Mouse (Mus musculus): ENCODE measurements around the gene Crygc.

Crygc gene

DNA sequence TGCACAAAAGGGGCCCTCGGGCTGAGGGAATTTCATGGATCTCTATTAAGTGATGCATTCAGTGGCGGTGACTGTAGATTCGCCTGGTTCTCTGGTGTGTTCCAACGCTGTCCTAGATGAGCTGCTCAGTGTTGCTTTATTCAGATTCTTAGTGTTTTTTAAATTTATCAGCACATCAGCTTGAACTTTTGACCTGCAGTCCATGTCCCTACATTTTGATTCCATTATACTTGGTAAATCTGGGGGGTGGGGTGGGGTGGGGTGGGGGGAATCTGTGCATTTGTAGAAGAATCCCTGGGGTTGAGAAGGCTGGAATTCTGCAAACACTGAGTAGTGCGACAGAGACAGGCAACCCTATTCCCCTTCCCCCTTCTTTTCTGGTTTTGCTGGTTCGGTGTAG lies at the start of gene Crygc:
Gene Crygc (minus strand): TSS at position 101 of the 400 bp plus-strand sequence.
- no peak for DNase-seq

DNA sequence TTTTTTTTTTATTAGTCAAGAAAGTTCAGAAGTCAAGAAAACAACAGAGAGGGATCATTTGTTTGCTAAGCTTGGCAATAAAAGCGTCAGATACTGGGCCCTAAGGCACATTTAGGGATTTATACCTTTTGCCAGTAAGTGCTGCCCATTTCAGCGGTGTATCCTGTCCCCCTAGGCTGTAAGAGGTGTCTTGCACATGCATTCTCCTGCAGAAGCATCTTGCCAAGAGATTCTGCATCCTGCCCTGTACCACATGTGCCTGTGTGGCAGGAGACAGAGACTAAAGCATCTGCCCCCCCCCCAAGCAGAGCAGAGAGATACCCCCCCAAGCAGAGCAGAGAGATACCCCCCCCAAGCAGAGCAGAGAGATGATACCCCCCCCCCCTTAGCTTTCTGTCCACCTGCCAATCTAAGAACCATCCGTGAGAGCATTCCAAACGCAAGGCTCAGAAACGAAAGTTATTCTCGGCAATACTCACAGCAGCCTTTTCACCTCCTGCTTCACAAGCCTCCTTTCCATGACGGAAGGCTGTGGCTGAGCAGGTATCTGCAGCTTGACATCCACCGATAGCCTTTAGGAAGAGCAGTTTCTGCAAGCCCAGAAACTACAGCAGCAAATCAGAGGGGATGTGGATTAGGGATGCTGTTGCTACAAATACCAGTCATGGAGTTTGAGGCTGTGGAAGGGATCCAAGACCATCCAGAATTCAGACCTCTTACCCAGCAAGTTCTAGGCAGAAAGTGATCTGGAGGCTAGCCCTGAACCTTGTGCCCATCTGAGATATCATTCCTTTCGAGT lies 49.3 kb upstream of the Crygc start, which contains the start of gene D630023F18Rik:
Gene D630023F18Rik (minus strand): TSS at position 641 of the 799 bp plus-strand sequence.
- DNase-seq = no peak

DNA sequence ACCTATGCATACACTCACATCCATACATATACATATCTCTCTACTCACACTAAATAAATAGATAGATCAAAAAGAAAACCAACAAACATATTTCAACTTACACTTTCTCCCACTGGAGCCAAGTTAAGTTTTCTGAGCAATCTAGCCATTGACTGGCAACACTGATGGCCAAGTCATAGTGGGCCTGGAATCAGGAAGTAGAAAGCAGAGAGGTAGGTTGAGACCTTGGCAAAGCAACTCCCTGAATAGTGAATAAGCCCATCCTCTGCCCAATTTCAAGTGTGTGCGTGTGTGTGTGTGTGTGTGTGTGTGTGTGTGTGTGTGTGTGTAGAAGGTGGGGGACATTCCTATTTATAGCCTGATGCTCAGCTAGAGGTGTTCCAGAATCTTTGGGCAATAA lies 45.9 kb upstream of the Crygc start, which contains the start of gene Gm28845:
Gene Gm28845 (minus strand): TSS at position 121 of the 400 bp plus-strand sequence.
- no peak for DNase-seq

DNA sequence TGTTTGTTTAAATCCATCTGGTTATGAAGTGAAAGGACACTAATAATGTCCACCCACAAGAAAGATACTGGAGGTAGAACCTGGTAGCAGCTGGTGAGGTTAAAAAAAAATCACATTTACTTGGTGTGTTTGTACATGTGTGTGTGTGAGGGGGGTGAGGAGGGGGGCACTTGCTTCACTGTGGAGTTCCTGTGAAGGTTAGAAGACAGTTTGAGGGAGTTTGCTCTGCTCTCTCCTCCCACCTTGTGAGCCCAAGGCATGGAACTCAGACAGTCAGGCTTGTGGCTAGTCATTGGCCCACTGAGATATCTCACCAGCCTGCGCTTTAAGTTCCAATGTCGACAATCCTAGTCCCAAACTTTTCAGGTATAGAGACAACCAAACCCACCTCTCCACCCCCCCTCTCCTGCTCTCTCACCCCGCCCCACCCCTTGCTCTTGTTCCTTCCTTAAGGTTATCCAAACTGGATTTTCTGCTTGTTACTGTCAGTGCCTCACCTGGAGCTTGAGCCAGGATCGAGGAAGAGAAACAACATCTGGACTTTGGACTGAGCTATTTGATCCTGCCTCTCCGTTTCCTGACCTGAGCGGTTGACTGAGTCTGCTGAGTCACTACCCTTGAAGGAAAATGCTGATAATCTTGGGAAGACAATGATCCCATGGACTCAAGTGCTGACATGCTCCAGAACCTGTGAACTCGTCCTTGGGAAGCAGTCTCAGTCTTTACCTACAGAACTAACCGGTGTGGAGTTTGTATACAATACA lies 44.8 kb upstream of the Crygc start:
- peak; percentile 80 to 90 for DNase-seq

DNA sequence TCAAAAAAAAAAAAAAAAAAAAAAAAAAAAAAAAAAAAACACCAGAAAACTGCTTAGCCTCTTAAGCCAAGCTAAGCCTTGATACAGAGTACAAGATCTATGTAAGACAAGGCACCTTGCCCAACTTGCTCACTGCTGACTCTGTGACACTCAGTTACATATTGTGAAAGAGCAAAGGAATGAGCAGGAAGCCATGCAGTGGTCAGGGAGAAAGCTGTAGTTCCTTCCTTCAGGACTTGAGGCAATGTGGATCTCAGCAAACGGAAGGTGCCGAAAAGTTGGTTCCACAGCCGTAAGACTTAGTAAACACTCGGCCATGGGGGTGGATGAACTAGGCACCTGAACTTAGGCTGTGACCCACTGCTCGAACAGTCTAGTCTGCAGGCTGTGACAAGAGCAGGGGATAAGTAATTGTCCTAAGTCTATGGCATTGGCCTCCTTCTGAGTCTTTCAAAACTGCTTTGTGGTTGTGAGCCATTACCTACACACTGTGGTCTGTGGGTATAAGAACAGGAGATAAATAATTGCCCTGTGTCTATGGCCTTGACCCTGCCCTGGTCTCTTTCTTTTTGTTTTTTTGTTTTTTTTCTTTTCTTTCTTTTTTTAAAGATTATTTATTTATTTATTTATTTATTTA lies 40.2 kb upstream of the Crygc start:
- peak in 1 of 2 experiments; percentile 32 for DNase-seq

DNA sequence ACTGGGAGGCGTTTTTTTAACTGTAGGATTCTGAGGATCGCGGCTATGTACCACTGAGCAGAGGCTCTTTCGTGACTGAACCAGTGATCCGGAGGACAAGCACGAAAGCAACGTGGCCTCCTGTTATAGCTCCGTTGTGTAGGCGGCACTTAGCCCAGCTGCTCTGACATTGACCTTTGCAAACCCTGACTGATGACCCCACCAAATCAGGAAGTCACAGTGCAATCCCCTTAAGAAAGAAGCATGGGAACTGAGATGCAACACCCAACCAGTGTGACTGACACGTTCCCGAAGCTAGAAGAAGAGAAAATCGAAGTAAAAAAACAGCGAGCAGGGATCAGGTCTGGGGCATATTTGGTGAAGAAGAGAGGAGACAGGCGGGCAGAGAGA lies 39.3 kb upstream of the Crygc start:
- DNase-seq = peak in 1 of 2 experiments; percentile 40

DNA sequence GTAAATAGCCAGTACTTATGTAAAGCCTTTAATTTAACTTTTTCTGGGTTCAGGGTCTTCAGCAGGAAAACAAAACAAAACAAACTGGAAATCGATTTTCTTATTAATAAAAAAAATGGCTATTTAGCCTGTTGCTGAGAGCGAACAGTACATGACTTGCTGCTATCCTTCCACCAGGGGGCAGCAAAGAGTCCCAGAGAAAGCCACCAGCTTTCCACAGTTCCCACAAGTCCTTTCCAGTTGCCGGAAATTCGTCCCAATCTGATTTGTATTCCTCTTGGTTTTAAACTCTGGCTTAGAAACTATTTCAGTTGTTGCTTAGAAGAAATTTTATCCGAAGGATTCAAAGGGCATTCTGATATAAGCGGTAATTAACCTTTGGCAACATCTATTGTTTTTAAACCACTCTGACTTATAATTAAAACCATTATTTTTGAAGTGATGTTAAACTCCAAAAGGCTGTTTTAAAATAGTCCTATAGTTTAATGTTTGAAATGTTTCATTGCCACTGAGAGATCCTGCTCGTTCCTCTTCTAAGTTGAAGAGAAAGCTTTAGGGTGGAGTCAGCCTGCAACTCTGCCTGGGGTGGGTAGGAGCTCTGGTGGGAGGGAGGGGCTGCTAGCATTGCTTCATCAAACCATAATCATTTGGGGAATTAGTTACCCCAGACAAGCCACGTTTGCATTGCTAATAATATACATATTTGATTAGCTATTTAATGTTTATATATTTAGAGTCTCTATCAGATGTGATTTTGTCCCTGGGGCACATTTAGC lies 38.7 kb upstream of the Crygc start:
- peak; percentile 74 to 78 for DNase-seq

DNA sequence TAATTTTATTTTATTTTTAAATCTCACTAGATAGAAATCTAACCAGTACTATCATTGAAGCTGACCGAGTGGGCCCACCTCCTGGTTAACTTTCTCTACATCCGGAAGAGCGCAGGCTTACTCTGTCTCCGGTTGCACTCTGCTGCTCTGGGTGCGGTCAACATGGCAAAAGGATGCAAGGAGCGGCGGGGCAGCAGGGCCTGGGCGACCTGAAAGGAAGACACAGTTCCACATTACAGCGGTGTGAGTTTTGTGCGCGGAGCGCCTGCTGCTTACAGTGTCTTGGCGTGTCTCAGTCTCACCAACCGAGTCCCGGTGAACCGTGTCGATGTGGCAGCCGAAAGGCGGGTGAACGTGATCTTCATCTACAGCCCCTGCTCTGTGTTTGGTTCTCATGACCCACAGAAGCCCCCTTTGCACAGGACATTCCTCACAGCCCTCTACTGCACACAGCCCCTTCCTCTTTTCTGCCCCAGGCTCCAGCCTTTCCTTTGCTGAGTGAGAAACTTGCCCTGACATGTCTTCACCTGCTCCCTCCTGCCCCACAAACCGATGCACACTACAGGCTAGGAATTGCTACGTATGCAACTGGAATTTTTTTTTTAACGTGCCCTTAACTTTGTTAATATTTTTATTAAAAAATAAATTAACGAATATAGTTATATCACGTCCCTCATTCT lies 36.4 kb upstream of the Crygc start:
- DNase-seq = no peak

DNA sequence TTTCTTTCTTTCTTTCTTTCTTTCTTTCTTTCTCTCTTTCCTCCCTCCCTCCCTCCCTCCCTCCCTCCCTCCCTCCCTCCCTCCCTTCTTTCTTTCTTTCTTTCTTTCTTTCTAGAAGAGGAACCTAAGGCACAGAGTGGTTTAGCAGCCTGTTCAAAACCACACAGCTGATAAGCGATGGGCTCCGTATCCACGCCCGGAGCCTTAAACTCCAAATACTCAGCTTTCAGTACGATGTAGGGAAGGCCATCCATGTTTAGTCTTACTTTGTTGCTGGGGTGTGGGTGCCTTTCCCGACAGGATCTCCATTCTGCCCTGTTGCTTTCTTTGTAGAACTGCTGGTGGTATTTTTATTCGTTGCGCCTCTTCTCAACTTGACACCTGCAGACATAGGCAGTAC lies 35.7 kb upstream of the Crygc start:
- DNase-seq = no peak

DNA sequence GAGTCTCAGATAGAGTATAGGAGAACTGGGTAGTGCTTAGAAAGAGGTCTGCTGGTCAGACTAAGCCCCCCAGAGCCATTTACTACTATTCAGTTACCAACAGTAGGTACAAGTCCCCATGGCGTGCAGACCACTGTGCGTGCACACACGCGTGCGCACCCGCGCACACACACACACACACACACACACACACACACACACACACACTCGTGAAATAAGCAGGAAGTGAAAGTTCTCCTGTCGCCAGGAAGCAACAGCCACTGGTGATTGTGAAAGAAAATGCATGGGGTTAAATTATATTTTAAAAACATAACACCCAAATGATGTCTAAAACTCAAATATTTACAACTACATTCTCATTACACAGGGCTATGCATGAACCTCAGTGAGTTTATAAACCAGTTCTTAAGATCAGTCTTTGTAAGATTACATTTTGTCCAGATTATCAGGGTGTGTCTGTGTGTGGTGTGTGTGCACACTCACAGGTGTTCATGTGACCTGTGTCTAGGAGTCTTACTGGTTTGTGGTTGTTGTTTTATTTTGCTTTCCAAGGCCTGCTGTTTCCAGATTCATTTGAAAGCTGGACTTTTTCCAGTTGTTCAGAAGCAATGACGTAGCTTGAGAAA lies 34.3 kb upstream of the Crygc start:
- DNase-seq = no peak

DNA sequence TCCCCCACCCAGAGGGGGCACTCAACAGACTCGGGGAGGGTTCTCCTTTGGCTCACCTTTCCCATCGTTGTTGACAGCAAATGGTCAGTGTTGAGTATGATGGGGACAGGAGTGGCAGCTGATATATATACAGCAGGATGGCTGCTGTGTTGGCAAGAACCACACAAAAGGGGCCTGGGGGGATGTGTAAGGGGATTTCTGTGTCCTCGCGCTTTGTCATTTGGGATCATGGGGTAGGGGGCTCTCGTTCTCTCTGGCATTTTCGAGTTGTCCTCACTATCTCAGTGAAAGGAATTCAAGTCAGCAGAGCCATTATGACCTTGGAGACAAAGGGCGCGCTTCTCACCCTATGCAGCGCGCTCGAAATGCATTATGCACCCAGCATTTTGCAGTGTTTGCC lies 29.8 kb upstream of the Crygc start, which contains the start of gene Cryga:
Gene Cryga (minus strand): TSS at position 101 of the 400 bp plus-strand sequence.
- DNase-seq = no peak

DNA sequence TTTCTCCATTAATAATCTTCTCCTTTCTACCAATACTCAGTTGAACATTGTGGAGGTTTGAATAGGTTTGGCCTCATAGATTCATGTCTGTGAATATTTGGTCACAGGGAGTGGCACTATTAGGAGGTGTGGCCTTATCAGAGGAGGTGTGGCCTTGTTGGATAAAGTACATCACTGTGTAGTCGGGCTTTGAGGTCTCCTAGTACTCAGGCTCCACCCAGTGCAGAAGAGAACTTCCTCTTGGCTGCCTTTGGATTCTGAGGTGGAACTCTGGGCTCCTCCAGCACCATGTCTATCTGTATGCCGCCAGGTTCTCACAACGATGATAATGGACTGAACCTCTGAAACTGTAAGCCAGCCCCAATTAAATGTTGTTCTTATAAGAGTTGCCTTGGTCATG lies 23.5 kb upstream of the Crygc start:
- DNase-seq = no peak

DNA sequence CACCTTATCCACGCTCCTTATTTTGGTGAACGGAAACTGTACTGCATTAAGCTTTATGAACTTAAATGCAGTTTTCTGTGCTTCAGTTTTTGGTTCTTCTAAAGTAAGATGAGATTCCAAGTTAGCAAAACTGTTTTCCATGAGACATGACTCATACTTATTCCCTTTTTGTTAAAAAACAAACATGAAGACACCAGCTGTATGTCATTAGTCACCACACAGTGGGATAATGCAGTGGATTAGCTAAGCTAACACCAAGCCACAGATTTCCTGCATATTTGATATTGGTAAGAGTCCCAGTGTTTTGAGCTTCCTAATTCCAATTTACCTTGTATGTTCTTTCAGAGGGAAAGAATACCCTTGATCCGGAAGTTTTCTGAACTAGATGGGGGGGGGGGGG lies 18.1 kb upstream of the Crygc start:
- no peak for DNase-seq

DNA sequence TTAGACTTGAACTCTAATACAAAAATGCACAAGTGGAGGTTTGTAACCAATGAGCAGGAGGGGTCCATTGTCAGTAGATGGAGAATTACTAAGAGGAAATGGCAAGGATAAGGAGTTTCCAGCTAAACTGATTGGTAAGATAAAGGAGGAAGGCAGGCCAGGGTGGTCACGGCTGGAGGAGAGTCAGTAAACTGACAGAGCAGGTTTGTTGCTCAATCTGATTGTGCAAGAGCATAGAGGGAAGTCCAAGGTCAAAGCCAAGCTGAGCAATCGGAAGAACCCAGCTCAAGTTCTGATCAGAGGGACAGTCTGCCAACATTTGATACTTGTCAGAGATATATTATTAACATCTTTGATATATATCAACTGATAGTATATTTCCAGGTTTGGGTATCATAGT lies 16.9 kb upstream of the Crygc start:
- no peak for DNase-seq

DNA sequence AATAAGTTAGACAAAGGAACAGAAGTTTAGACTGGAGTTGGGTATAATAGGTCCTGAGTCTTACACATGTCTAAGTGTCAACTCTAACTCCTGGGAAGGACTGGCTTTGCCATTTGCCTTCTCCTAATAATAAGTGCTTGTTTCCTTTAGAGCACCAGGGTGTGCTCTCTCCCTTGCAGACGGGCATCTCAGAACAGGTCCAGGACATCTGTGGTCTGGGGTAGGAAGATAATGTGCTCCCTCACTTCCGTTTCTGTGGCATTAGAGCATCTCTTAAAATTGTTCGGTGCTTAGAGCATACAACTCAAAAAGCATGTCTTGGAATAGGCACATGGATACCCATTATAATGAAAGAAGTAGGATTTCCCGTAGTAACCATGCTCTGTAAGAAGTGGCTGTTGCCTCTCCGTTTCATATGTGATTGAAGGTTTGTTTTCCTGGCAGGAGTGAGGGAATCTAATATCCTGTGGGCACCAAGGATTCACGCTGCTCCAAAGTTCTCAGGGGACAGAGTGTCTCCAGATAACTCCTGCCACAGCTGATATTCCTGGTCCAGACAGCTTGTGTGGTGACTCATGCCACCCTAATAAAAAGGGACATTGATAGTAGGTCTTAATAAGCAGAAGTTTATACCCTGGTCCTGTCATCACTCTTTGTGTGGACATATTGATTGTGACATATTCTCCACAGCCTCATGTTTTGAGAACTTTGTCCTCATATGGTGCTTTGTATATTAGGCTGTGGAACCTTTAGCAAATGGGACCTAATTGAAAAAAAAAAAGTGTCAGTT lies 15.3 kb upstream of the Crygc start:
- no peak for DNase-seq

DNA sequence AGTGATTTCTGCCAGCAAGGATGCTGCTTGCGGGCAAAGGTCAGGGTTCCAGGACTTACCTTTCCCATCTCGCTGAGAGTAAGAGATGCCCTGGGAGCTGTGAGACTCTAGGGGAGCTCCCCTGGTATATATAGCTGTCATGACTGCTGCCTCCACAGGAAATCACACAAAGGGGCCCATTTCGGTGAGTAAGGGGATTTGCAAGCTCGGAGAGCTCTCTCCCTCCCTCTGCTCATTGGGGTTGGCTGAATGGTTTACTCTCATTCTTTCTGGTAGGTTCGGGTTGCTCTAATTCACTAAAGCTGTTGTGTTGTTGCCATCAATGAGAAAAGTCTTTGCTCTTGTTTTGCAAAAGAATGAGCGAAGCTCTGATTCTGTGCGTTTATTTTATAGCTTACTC lies 8.7 kb upstream of the Crygc start, which contains the start of gene Crygb:
Gene Crygb (minus strand): TSS at position 101 of the 400 bp plus-strand sequence.
- no peak for DNase-seq

DNA sequence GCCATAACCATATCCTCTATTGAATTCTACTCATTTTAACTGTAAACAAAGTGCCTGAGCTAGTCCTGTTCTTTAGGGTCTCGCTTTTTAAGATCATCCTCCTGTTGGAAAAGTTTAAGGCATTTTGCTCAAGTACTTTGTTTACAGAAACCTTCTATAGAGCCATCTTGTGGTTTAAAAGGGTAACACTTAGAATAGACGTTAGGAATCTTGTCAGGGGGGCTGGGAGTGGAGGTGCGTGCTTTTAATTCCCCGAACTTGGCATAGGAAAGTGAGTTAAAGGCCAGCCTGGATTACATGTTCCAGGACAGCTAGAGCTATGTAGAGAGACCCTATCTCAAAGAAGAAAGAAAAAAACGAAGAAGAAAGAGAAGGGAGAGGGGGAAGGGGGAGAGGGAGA lies 2.1 kb upstream of the Crygc start:
- no peak for DNase-seq

DNA sequence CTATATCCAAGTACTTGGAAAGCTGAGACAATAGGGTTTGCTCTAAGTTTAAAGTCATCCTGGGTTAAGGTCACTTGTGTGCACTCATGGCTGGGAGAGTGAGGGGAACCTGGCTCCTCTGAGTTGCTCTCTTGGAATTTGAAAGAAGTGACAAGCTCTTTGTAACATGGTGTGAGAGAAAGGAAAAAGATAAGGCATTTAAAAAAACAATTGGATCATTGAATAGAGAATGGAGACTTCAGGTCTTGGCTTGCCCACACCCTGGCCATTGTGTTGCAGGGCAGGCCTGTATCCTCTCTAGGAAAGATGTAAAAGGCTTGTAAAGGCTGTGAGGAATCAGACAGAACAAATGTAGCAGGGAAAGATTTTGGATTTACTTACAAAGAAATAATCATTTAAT lies 5.6 kb downstream of the Crygc start:
- DNase-seq = no peak

DNA sequence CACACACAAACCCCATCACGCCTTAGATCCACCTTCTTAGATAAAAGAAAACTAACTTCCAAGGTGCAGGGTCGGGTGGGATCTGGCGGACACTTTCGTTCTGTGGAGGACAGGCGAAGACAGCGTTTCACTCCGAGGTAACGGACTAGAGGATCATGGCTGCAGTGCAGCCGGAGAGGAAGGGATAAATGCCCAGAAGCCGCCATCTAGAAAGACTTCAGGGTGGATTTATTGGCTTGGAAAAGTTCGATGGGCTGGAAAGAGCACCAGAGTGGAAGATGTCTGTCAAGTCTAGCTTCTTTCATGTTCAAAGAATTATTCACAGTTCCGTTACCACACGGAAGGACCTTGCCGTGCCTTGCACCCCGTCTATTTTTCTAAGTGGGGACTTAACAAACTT lies 9.3 kb downstream of the Crygc start:
- no peak for DNase-seq

DNA sequence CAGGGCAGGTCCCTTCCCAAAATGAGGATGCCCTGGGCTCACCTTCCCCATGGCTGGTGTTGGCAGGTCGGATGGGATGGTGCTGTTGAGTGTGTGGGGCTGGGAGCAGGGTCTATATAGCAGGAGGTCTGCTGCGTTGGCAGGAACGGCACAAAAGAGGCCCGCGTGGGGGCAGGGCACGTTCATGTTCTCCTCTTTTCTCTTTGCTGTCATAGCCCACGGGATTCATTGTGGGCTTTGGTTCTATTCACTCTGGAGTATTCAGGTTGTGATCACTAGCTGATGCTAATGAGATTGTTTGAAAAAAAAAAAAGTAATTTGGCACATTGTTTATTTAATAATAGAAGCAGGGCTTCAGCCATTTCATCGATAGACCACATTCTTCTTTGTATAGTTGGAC lies 10.1 kb downstream of the Crygc start, which contains the start of gene Crygd:
Gene Crygd (minus strand): TSS at position 101 of the 400 bp plus-strand sequence.
- DNase-seq = no peak

DNA sequence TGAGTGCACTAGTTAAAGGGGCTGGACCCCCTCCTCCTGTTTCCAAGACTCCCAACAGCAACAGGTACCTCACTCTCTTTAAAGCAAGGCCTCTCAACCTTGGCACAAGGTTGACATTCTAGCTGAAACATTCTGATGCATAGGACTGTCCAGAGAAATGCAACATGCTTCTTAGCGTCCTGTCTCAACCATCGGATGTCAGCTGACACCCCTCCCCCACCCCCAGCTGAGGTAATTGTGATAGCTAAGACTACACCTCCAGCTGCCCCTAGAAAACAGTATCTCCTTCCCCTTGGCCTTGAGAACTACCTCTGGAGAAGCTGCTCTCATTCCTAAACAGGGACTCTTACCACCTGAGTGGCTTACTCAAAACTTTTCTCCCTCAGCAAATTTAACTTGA lies 21.3 kb downstream of the Crygc start:
- DNase-seq = no peak

Data from kidney, adult 8-10 months (tissue).